8 mouse cellular contexts compared by ENCODE assay signal in the genomic region with DNA sequence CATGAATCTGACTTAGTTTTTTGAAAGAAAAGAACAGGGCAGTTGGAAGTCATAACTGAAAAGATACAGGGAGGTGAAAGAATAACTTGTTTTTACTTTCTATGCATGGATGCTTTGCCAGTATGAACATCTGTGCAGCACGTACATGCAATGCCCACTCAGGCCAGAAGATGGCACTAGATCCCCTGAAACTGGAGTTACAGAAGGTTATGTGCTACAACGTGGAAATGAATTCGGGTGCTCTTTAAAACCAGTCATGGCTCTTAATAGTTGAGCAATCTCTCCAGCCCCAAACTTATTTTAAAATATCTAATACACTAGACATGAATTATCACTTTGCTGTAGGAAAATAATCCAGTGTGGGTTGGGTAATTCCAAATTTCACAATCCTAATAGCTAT.
DNase-seq lines count a peak whose midpoint lies in the region; ATAC-seq lines count a peak whose summit lies in the region.

No protein-coding gene starts in this region.

- H3K9ac ChIP-seq in heart, embryonic 12.5 days = no peak overlapping the region

- H3K27ac ChIP-seq in heart, embryonic 12.5 days (ENCODE audit: poor library complexity, severe bottlenecking) = no peak overlapping the region

- intact Hi-C loops in left cerebral cortex, postnatal 14 days (cut with DNase I) = loop anchor here (5.0 to 10.0 kb wide), 3 partner anchors 137 to 453 kb away; a partner anchor contains a TSS

- ATAC-seq in heart, embryonic 12.5 days (ENCODE audit: insufficient number of reproducible peaks, low FRiP score) = no peak
- 0 out of 2 replicates have a peak, but pooled peaks have one; percentile 71 for ATAC-seq in monocyte, adult 5-6 weeks (replicated peaks; ENCODE audit: insufficient number of reproducible peaks, low FRiP score, low TSS enrichment, poor library complexity, severe bottlenecking)

- no peaks in the 10 kb centered on the region for H3K9me3 ChIP-seq in heart, embryonic 12.5 days (replicated peaks)

- H3K27me3 ChIP-seq in heart, embryonic 12.5 days (replicated peaks) = no peaks in the 10 kb centered on the region

- 14% methylated on average over 3 of the region's 3 CpGs for WGBS in heart, embryonic 12.5 days

- no peaks in the 10 kb centered on the region for H3K36me3 ChIP-seq in heart, embryonic 12.5 days

- no peak overlapping the region for H3K4me2 ChIP-seq in heart, embryonic 12.5 days

- H3K4me1 ChIP-seq in heart, embryonic 12.5 days (replicated peaks) = no peaks in the 10 kb centered on the region

- peak; percentile 85 to 97 for DNase-seq in heart, adult 18-20 months
- peak; percentile 94 to 97 for DNase-seq in cerebellum, postnatal 10 days
- DNase-seq in frontal cortex, postnatal 25 days (ENCODE audit: low spot score in 2 of 2) = peak; percentile 89 to 96
- DNase-seq in kidney, adult 11 months = peak; percentile 86
- peak; percentile 94 for DNase-seq in left cerebral cortex, postnatal 14 days (ENCODE audit: low spot score in 2 of 2)
- peak; percentile 66 for DNase-seq in telencephalon, adult 2 months (ENCODE audit: low read depth, low spot score)

- no peak overlapping the region for H3K4me3 ChIP-seq in heart, embryonic 12.5 days
